Mouse (Mus musculus) hindbrain, embryonic 16.5 days (tissue): ENCODE measurements around the gene Acsl6. TPM values are rescaled to one million over a fixed set of nuclear protein-coding genes. Genes with fewer than 3 reads are reported as not detected.
A peak's percentile ranks its signal among the peaks of the same experiment; 100 is the strongest.

Experiments used
- ATAC-seq: fragments of 200-750 bp; cut with Nextera tagmentation; 2 replicates; pipeline ENCODE4 v1.8.0; 2017; ENCODE audit warnings: moderate TSS enrichment, moderate library complexity
- H3K27ac ChIP-seq: fragments of 300-500 bp; sonication (generic); 2 replicates; pipeline ENCODE4 v1.5.1; 2014; ENCODE audit warnings: low read depth, mild to moderate bottlenecking, control low read depth, low read length, moderate library complexity
- H3K27me3 ChIP-seq: fragments of 300-500 bp; sonication (generic); replicated peaks from 2 replicates; pipeline ENCODE4 v1.6.1; 2014; ENCODE audit warnings: low read length; ENCODE audit not compliant: control insufficient read depth, insufficient read depth
- H3K36me3 ChIP-seq: fragments of 300-500 bp; sonication (generic); 2 replicates; pipeline ENCODE4 v1.6.1; 2014; ENCODE audit warnings: mild to moderate bottlenecking, low read length, moderate library complexity, mixed read lengths; ENCODE audit not compliant: control insufficient read depth, insufficient read depth
- H3K4me1 ChIP-seq: fragments of 300-500 bp; sonication (generic); 2 replicates; pipeline ENCODE4 v1.6.1; 2014; ENCODE audit warnings: low read depth, low read length; ENCODE audit not compliant: control insufficient read depth, insufficient read depth
- H3K4me2 ChIP-seq: fragments of 300-500 bp; sonication (generic); 2 replicates; pipeline ENCODE4 v1.6.1; 2014; ENCODE audit warnings: mild to moderate bottlenecking, low read length, control low read depth, moderate library complexity
- H3K4me3 ChIP-seq: fragments of 300-500 bp; sonication (generic); 2 replicates; pipeline ENCODE4 v1.5.1; 2014; ENCODE audit warnings: mild to moderate bottlenecking, low read length, control low read depth, moderate library complexity
- H3K9ac ChIP-seq: fragments of 300-500 bp; sonication (generic); 2 replicates; pipeline ENCODE4 v1.6.1; 2014; ENCODE audit warnings: low read depth, mild to moderate bottlenecking, control low read depth, low read length, moderate library complexity
- H3K9me3 ChIP-seq: fragments of 300-500 bp; sonication (generic); 2 replicates; pipeline ENCODE4 v1.6.1; 2014; ENCODE audit warnings: mild to moderate bottlenecking, low read length, moderate library complexity; ENCODE audit not compliant: control insufficient read depth
- WGBS: fragments of 180-500 bp; shearing (Covaris S2); extraction: QIAGEN DNeasy Blood & Tissue Kit; methylation state at CpG from one replicate; pipeline ENCODE4 v1.1.7; 2014; 5-methylcytosine and 5-hydroxymethylcytosine counted together
- polyA plus RNA-seq: library from polyadenylated mRNA; unstranded; fragments of >200 nt; fragmentation: Nextera tagmentation; extraction: Ambion mirVana; gene quantifications from 2 replicates; pipeline ENCODE4 v1.2.1, GENCODE M21; 2015

The Acsl6 gene
- polyA plus RNA-seq, 1 experiment from 2014 or later = 52.6 TPM

GRCm38 (mm10) chr11:54303076-54303727 is 396 bp upstream of the Acsl6 start:
- 17% methylated on average over 6 of the region's 6 CpGs for WGBS

GRCm38 (mm10) chr11:54304471-54304873 is 874 bp downstream of the Acsl6 start:
- Histone ChIP-seq H3K27ac (peak overlapping the region; percentile 91), H3K4me3 (peak overlapping the region; percentile 74), H3K27me3 (no peaks in the 10 kb centered on the region), H3K4me1 (peaks cover 23% of the 10 kb centered on the region), H3K36me3 (no peaks in the 10 kb centered on the region), H3K4me2 (peak overlapping the region; percentile 66), H3K9ac (peak overlapping the region; percentile 83), H3K9me3 (no peaks in the 10 kb centered on the region)
- ATAC-seq = peak; percentile 31
- WGBS = 3% methylated on average over 7 of the region's 7 CpGs

More at GRCm38 (mm10) chr11:54303076-54303727, 396 bp upstream of the Acsl6 start:
- Histone ChIP-seq H3K4me3 (peak overlapping the region; percentile 74), H3K4me1 (peaks cover 23% of the 10 kb centered on the region), H3K9me3 (no peaks in the 10 kb centered on the region), H3K4me2 (peak overlapping the region; percentile 66), H3K9ac (peak overlapping the region; percentile 83), H3K27ac (peak overlapping the region; percentile 91), H3K27me3 (no peaks in the 10 kb centered on the region), H3K36me3 (no peaks in the 10 kb centered on the region)
- peak; percentile 29 for ATAC-seq

GRCm38 (mm10) chr11:54305331-54305730 is 1.7 kb downstream of the Acsl6 start:
- peak overlapping the region; percentile 74 for H3K4me3 ChIP-seq
- H3K36me3 ChIP-seq = no peaks in the 10 kb centered on the region
- H3K9ac ChIP-seq = peak overlapping the region; percentile 53
- no peak overlapping the region for H3K27ac ChIP-seq
- H3K4me1 ChIP-seq = peaks cover 23% of the 10 kb centered on the region
- H3K4me2 ChIP-seq = peak overlapping the region; percentile 66
- no peak for ATAC-seq
- no peaks in the 10 kb centered on the region for H3K9me3 ChIP-seq
- WGBS = 69% methylated on average over 3 of the region's 3 CpGs
- no peaks in the 10 kb centered on the region for H3K27me3 ChIP-seq

GRCm38 (mm10) chr11:54307139-54307816 is 3.7 kb downstream of the Acsl6 start:
- peaks cover 29% of the 10 kb centered on the region for H3K4me1 ChIP-seq
- 77% methylated on average over 7 of the region's 7 CpGs for WGBS
- no peak for ATAC-seq
- no peaks in the 10 kb centered on the region for H3K36me3 ChIP-seq
- H3K27me3 ChIP-seq = no peaks in the 10 kb centered on the region
- no peak overlapping the region; the same call in 1 of the 2 replicates for H3K4me2 ChIP-seq
- H3K27ac ChIP-seq = no peak overlapping the region
- no peak overlapping the region for H3K4me3 ChIP-seq
- H3K9ac ChIP-seq = no peak overlapping the region
- H3K9me3 ChIP-seq = no peaks in the 10 kb centered on the region

DNA sequence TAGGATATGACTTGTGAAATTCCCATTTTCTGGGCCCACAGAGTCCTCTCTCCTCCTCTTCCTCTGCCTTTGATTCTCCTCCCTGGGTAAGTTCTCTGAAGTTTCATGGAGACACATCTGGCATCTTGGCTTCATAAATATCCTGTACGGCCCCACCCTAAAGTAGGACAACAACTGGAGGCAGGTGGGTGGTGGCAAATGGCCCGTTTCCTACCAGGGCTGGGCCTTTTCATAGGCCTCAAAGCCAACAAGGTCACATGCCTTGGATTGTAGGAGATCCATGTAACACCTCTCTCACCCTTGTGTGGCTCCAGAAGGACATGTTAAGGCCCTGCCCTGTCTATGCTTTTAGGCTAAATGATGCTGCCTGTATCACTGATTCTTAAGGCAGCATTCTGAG is 7.0 kb downstream of the Acsl6 start:
- H3K27me3 ChIP-seq = no peaks in the 10 kb centered on the region
- no peak overlapping the region for H3K4me3 ChIP-seq
- no peaks in the 10 kb centered on the region for H3K36me3 ChIP-seq

GRCm38 (mm10) chr11:54312021-54312420 is 8.4 kb downstream of the Acsl6 start:
- H3K4me2 ChIP-seq = no peak overlapping the region
- 0 out of 2 replicates have a peak overlapping the region, but pooled peaks have one; percentile 35 for H3K9ac ChIP-seq
- no peaks in the 10 kb centered on the region for H3K36me3 ChIP-seq
- H3K27ac ChIP-seq = peak overlapping the region; percentile 70
- H3K27me3 ChIP-seq = no peaks in the 10 kb centered on the region
- 10% methylated on average over 5 of the region's 5 CpGs for WGBS
- H3K9me3 ChIP-seq = no peaks in the 10 kb centered on the region
- peaks cover 19% of the 10 kb centered on the region for H3K4me1 ChIP-seq
- H3K4me3 ChIP-seq = no peak overlapping the region
- peak; percentile 87 for ATAC-seq

More for the DNA sequence above, 7.0 kb downstream of the Acsl6 start:
- WGBS = 96% methylated on average over 2 of the region's 2 CpGs
- ATAC-seq = no peak
- Histone ChIP-seq H3K4me2 (no peak overlapping the region), H3K9ac (no peak overlapping the region), H3K9me3 (no peaks in the 10 kb centered on the region), H3K4me1 (peaks cover 27% of the 10 kb centered on the region), H3K27ac (no peak overlapping the region)

DNA sequence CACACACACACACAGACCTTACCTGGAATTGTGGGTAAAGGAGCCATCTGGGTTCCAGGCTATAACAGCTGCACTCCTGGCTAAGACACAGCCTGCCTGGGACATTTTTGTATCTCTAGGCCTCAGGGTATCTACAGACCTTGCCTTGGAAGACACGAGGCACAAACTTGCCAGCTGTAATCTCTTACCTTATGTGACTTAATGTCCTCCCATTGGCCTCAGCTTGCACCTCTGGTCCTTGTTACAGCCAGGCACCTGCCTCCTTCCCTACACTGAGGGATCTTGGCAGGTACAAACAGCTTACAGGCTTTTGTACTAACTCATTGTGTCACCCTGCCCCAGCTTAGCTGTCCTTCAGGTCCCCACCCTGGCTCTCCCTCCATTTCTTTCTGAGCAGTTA is 9.0 kb downstream of the Acsl6 start:
- no peak overlapping the region for H3K9ac ChIP-seq
- H3K27ac ChIP-seq = no peak overlapping the region
- H3K27me3 ChIP-seq = no peaks in the 10 kb centered on the region
- H3K4me1 ChIP-seq = peaks cover 16% of the 10 kb centered on the region
- no peak overlapping the region for H3K4me3 ChIP-seq
- no peaks in the 10 kb centered on the region for H3K9me3 ChIP-seq
- 14% methylated on average over 1 of the region's 1 CpGs for WGBS
- H3K4me2 ChIP-seq = no peak overlapping the region
- H3K36me3 ChIP-seq = no peaks in the 10 kb centered on the region
- no peak for ATAC-seq

- H3K36me3 ChIP-seq = no peaks in the 10 kb centered on the region
- H3K4me2 ChIP-seq = no peak overlapping the region
- H3K9me3 ChIP-seq = no peaks in the 10 kb centered on the region
- no peak for ATAC-seq
- H3K4me1 ChIP-seq = peaks cover 16% of the 10 kb centered on the region
- 72% methylated on average over 7 of the region's 7 CpGs for WGBS
- no peak overlapping the region for H3K9ac ChIP-seq
- no peak overlapping the region for H3K27ac ChIP-seq
- no peaks in the 10 kb centered on the region for H3K27me3 ChIP-seq
- H3K4me3 ChIP-seq = no peak overlapping the region
Observed at GRCm38 (mm10) chr11:54313391-54314360, 10.1 kb downstream of the Acsl6 start.
